Mouse (Mus musculus): Measurements from ENCODE around the gene Gorasp1.
A peak's percentile ranks its signal among the peaks of the same experiment; 100 is the strongest.

Gene Gorasp1

DNA sequence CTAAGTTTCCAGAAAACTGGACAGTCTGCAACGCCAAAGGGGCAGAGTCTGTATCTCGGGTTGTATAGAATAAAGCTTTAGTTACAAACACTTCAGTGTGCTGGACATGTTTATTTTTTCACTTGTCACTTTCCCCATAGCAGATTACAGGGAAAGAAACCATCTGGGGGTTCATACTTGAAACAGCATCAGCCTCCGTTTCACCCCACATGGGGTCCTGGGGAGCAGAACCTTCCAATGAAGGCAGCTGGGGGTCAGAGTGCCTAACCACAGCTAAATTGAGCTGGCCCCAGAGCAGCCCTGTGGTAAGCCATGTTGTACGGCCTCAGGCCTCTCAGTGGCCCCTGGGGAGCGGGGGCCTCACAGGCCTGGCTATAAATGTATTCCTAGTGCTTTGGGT is 10.9 kb downstream of the Gorasp1 start:
- no peak for DNase-seq (ENCODE audit: low spot score)

DNA sequence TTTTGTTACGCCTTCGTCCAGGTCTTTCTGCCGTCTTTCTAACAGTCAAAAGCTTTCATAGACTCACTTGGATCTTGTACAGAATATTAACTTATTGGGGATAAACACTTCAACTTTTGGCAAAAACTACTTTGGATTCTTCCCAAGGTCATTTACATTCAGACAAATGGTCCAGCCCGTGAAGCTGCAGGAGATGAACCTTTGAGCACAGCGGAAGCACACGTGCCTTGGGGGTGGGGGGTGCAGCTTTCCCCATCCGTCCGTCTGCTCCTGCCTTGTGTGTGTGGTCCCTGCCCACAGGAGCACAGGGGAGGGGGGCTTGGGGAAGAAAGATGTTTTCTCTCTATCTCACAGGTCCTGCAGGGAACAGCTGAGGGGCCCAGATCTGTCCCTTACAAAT is 11.6 kb downstream of the Gorasp1 start:
- no peak for DNase-seq (ENCODE audit: low spot score)

DNA sequence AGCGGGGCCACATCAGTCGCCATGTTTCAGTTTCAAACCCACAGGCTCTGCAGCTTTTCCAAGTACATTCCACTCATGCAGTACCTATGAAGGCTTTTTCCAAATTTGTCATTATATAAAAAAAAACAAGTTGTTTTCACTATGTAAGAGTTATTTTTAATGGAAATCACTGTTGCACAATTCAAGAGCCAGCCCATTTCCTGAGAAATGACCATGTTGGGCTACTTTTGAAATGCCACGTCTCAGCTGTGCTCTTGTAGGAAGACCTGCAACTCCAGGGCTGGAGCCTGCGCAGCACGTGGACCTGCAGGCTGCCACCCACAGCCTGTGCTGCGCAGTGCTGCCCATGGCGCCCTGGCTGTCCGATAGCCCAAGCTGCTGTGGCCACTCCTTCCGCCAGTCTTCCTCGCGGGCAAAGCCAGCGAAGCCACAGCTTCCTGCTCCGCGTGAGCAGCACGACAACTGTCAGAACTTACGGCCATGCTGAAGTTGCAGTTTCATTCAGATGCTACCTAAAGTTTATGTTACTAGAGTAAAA is 12.2 kb downstream of the Gorasp1 start:
- no peak for DNase-seq (ENCODE audit: low spot score)

DNA sequence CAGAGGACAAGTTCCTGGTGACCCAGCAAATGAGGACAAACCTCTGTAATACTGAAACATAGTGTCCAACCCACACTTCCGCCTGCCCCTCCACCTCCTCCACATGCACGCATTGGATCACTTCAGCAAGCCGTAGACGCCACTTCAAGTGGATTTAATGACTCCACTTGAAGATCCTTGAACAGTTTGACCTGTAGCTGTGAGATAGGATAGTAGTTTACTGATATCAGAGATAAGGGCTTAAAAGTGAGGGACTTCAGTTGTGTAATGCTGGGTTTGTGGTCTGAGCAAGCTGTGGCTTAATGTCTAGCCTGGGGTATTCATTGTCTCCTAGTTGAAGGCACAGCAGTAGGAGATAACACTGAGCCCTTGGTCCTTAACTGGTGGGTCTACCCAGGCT is 13.9 kb downstream of the Gorasp1 start:
- no peak for DNase-seq (ENCODE audit: low spot score)

DNA sequence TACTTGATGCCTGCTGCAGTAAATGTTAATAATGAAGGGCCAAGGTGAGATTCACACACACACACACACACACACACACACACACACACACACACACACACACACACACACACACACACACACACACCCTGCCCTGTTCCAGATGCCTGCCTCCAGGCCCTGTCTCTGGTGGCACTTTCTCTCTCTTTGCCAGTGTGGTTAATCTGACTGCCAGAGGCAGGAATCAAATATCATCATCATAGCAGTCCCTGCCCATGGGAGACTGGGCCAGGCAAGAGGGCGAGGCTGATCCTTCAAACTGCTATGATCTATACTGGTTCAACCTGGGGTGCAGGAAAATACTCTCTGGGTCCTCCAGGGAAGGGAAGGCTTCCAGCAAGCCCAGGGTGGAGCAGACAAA is 17.5 kb downstream of the Gorasp1 start:
- no peak for DNase-seq (ENCODE audit: low spot score)

DNA sequence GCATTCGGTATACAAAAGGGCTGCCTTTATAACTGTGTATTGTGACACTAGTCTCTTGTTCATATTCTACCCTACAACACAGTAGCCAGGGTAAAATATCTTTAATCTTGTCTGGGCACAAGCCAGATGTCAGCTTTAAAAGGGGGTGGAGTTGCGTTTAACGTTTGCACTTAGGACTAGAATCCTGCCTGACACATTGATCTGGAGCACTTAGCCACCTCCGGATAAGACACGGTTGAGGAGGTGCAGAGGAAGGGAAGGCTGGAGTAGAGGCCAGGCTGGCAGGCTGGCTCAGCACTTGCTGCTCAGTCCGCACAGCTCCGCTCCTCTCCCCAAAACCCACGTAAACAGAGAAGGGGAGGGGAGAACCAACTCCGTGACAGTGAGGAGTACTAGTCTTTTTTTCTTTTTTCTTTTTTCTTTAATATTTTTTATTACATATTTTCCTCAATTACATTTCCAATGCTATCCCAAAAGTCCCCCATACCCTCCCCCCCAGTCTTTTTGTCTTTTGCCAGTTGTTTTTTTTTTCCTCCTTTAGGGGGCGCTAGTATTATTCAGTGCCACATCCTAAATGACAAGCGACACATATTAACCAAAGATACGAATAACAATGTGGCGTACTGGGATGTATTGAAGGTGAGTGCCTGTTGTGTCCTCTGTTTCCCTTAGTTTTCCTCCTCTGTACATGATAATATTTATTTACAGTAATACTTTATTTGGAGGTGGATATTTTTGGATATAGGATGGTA is 24.1 kb downstream of the Gorasp1 start:
- DNase-seq (ENCODE audit: low spot score) = peak; percentile 31

DNA sequence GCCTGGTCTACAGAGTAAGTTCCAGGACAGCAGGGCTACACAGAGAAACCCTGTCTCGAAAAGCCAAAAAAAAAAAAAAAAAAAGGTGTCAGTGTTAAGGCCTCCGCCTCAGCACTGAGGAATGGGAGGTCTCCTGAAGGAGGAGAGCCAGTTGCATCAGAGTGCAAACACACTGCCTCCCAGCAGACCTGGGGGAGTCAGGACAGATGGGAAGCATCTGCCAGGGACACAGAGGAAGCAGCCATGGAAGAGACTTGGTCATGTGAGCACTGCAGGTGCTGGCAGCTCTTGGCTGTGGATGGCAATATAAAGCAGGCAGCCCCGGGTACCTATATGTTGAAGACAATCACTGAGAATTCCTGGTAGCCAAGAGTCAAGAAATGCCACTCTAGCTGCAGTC is 27.4 kb downstream of the Gorasp1 start:
- DNase-seq (ENCODE audit: low spot score) = no peak

DNA sequence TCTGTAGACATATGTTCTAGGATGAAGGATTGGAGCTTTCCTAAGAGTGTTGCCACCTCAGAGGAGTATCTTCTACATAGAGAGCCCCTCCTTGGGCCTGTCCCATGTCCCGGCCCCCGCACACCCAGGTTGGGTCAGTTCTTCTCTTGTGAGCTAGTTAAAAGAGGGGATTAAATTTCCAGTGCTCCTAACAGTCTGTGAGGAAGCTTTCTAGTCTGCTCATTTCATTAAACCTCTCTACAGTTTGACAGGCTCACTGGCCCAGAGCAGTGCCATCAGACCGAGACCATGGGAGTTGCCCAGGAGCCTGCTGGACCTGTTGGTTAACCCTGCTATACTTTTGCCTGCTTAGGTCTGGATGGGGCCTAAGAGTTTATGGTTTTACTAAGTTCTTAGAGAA is 28.7 kb downstream of the Gorasp1 start:
- no peak for DNase-seq (ENCODE audit: low spot score)

DNA sequence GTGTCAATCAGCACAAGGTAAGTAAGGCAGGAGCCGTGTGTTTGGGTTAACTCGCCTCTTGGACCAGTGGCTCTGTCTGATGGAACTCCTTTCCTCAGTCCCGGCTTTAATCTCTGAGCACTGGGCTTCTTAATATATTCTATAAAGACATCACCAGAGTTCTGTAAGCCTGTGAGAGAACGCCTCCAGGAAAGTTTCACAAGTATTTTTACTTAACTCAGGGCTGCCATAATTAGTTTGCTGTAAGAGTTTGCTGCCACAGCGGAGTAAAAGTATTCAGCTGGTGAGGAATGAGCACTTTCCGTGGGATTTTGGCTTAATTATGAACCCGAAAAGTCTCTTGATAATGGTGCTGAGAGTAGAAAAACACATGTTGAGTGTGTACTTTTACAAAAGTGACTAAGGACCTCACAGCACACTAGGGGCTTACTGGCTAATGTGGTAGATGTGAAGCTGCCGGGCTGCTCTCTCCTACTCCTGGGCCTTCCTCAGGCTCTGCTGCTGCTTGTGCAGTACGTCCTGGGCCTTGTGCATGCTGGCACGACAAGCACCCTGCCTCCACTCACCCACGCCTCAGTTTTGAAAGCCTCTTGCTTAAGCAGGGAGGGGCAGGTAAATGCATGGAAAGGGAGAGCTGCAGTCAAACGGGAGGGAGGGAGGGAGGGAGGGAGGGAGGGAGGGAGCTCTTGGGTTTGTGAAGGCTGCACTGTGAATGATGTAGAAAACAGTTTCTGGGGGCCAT is 34.8 kb downstream of the Gorasp1 start:
- no peak for DNase-seq (ENCODE audit: low spot score)

DNA sequence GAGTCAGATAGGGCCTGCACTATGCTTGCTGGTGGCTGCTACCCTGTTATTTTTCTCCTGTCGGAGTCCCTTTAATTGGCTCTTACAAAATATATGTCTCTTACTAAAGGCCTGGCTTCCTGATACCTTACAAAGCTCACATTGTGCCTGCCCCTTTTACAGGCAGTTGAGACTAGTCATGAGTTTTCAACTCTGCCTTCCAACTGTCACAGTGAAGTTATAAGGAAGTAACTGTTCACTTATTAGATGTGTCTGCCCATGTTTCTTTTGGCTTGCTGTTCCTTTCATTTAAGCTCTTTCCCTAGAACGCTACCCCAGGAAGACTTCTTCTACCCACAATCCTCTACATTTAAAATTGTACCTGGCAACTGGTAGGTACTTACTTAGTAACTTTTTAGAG is 37.9 kb downstream of the Gorasp1 start:
- DNase-seq (ENCODE audit: low spot score) = no peak

DNA sequence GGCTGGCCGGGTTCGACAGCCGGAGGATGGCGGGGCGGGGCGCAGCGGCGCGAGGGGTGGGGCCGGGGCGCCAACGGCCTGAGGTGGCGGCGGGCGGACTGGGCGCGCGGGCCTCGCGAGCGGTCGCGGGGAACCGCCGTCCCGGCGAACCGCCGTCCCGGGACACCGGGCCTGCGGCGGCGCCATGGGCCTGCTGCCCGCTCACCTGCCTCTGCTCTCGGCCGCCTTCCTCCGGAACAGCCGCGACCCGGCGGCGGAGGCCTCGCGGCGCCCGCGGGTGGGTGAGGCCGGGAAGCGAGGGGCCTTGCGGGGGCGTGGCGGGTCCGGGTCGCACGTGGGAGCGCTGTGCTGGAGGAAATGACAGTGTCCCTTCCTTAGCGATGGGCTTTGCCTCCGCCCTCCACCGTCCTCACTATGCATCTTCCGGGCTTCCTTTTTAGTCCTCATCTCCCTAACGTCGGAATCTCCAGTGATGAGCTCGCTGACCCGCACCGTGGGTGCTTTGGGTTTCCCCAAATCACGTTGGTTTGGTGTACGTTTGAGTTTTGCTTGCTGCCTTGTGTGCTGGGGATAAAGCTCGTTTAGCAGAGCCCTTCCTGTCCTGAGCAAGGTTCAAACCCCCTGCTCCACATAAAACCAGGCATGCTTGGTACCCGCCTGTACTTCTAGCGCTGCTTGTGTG is 42.2 kb downstream of the Gorasp1 start:
- DNase-seq (ENCODE audit: low spot score) = peak; percentile 26

DNA sequence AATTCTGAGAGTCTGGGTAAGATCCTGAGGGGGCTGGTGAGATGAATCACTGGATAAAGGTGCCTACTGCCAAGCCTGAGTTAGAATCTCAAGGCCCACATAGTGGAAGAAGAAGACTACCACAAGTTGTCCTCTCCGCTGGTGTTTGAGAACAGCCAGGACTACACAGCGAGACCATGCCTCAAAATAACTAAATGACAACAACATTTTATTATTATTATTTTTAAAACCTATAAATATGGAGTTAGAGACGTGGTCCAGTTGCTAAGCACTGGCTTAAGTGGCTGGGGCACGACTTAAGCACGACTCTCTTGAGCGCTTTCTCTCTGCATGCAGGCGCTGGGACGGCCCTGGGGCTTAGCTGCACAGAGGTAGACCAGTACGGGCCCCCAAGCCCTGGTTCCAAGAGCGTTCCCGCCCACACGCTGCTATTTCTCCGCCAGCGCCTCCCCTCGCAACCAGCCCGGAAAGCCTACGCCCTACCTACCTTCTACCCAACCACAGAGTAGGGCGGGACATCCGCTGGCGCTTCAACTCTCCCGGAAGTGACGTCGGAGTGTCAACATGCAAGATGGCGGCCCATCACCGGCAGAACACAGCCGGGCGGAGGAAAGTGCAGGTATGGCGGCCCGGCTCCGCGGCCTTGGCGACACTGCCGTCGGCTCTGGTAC is 42.9 kb downstream of the Gorasp1 start, which contains the start of gene Wdr48:
Gene Wdr48 (plus strand): TSS at position 540 of the 671 bp plus-strand sequence.
- DNase-seq (ENCODE audit: low spot score) = peak; percentile 100

DNA sequence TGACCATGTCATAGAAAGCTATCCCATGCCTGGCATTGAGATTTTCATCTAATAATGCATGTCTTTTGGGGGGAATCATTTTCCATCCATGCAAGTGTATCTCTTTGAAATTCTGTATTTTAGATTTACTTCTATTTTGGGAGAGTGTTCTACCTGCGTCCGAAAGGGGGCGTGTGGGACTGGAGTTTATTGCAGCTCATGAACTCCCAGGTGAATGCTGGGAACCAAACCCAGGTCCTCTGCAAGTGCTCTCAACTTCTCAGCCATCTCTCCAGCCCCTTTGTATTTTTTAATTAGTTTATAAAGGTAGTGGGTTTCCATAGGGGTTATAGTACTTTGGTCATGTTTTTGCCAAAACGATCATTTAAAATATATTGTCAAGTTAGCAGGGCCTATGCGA is 43.5 kb downstream of the Gorasp1 start:
- no peak for DNase-seq (ENCODE audit: low spot score)

DNA sequence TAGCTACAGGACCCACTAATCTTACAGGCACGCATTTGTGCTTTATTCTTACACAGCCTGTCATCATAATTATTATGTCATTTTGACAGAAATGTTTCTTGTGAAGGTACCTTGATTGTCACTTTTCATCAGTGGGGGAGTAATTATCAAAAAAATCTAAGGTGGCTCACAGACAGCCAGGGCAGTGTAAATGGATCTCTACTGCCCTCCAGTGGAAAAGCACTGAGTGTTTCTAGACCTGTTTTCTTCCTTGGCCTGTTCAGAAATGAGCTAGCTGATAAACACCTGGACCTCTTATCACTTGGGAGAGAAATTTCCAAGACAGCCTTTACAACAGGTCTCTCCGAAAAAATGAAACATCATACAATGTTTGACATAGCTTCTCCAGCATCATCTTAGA is 46.7 kb downstream of the Gorasp1 start:
- peak; percentile 66 for DNase-seq (ENCODE audit: low spot score)

DNA sequence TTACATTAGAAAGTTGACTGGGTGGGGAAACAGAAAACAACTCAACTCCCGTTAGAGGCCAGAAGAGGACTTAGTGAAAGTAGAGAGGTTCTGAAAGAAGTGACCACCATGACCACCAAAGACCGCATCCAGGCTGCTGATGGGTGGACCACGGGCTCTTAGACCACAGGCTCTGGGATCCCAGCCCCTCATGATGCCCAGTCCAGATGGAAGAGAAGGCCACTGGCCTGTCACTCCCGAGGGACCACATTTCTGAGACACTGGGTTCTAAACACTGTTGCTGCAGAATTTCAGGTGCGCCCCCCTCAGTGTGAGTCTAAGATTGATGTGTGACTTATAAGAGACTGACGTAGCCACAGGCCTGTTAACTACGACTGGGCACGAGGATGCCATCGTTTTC is 47.9 kb downstream of the Gorasp1 start:
- DNase-seq (ENCODE audit: low spot score) = no peak

DNA sequence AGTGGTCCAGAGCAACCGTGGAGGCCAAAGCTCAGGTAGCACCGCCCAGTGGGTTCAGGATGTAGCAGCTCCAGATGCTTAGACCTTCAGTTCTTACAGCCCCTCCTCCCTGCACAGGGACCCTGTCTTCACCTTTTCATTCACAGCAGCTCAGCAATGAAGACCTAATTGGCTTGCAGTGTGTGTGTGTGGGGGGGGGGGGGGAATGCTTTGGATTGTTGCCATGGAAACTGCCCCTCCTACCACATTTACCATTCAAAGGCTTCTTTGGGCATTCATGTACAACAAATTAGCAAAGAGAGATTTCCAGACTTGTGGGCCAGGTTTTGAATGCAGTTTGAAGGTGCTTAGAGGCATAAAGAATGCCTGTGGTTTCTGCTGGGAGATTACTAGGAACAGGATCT is 48.5 kb downstream of the Gorasp1 start:
- DNase-seq (ENCODE audit: low spot score) = peak; percentile 70

DNA sequence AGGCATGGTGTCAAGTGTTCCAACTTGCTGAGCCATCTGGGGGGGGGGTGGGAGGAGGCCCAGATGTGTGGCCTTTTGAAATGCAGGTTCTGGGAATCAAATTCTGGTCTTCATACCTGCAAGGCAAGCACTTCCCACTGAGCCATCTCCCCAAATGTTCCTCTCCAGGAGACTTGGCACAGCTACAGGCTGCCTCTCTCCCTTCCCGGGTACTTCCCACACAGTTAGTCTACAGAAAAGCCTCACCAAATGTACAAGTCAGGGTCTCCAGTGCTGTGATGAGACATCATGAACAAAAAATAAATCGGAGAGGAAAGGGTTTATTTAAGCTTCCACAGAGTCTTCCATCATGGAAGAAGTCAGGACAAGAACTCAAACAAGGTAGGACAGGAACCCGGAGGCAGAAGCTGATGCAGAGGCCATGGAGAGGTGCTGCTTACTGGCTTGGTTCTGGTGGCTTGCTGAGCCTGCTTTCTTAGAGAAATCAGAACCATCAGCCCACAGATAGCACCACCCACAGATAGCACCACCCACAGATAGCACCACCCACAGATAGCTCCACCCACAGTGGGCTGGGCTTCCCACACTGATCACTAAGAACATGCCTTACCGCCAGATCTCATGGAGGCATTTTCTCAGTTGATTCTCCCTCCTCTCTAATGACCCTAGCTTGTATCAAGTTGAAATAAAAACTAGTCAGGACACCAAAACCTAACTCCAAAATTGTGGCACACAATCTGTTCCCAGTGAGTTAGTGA is 50.0 kb downstream of the Gorasp1 start:
- DNase-seq (ENCODE audit: low spot score) = no peak
